Mouse (Mus musculus): ENCODE data around the gene Atp6v1f.

- TF ChIP-seq GATA1 (IDR thresholded peaks at IDR 0.05; ENCODE audit: borderline replicate concordance, low read length) (no peak), FLI1 (IDR thresholded peaks at IDR 0.05; ENCODE audit: low read length) (no peak)
Observed at GRCm38 (mm10) chr6:29513284-29513683, 45.8 kb downstream of the Atp6v1f start.

All from megakaryocyte, embryonic 14.5 days (primary cell).